Mouse (Mus musculus): Measurements from ENCODE around the gene Nav2.
A peak's percentile ranks its signal among the peaks of the same experiment; 100 is the strongest.

The Nav2 gene

DNA sequence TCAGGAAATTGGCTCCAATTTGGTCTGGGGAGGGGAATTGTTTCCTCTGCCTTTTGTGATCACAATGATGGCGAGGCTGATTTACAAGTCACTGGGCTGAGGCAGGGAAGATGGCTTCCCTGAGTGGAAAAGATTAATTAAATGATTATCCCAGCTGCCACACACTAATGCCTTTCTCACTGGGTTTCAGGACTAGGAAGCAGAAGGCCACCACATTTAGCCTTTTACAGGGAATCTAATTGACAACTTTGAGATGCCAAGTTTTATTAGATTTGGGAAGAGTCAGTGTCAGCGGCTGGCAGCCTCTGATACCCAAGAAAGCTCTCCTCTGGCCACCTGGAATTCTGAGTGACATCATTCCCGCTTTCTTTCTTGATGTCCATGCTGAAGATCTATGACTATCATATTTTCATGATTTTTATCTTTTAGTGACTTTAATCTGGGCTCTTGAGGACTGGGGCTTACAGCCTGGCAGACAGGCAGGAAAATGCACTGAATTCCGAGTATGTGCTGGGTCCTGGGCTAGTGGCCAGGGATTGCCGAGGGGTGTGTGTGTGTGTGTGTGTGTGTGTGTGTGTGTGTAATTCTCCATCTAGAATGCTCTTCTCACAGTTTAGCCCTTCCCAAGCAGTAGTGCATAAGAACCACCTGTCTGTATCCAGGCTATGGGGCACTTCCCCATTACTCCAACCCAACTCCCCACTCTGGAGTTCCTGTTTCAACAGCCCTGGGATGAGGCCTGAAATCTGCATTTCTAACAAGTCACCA is 432.8 kb downstream of the Nav2 start:
- peak; percentile 75 for DNase-seq

GRCm38 (mm10) chr7:49341919-49342529 is 433.5 kb downstream of the Nav2 start:
- DNase-seq: peak; percentile 84

GRCm38 (mm10) chr7:49342556-49343080 is 434.1 kb downstream of the Nav2 start:
- peak; percentile 85 for DNase-seq

DNA sequence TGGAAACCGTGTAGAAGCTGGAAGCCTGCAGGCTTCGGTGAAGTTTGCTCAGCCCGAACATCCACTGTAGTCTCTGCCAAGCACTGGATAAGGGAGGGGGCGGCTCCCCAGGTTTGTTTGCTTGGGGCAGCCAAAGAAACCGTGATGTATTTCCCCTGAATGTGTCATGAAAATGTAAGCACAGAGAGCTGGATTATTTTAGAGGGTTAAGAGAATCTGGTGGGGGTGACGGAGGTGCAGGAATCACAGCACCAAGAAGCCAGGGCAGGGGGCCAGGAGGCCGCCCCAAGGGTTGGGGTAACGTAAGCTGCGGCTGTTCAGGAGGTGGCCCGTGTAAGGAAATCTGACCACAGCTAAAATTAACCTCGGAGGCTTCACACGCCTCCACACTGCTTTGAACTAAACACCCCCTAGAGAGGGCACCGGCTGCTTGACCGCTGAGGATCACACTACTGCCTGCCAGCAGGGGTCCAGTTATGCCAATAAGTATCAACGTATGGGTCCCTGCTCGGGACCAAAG is 434.6 kb downstream of the Nav2 start:
- DNase-seq: peak; percentile 94

DNA sequence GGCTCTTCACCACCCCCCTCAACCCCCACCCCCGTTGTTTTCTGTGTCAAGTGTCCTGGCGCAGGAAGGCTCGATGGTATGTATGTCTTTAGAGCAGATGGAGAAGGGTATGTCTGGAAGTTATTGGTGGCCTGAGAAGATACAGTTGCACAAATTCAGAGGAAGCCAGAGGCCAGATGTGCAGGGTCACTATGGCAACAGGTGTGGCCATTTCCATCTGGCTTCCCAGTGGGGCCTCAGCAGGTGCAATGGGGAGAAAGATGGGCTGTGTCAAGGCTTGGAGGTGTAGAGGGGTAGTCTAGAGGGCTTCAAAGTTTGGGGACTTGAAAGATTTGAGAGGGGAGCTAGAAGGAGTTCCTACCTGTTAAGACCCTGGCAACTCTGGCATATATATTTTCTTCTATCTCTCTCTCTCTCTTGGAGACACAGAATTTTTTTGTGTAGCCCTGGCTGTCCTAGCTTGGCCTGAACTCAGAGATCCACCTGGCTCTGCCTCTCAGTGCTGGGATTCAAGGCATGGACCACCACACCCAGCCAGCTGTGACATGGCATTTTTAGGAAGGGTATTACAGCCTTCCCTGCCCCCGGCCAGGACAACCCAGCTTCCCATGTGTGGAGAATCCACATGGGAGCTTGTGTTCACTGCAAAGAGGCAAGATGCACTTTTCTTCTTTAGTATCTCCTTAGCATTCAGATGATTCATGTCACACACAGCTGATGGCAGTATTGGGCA is 435.4 kb downstream of the Nav2 start:
- DNase-seq: peak; percentile 75

DNA sequence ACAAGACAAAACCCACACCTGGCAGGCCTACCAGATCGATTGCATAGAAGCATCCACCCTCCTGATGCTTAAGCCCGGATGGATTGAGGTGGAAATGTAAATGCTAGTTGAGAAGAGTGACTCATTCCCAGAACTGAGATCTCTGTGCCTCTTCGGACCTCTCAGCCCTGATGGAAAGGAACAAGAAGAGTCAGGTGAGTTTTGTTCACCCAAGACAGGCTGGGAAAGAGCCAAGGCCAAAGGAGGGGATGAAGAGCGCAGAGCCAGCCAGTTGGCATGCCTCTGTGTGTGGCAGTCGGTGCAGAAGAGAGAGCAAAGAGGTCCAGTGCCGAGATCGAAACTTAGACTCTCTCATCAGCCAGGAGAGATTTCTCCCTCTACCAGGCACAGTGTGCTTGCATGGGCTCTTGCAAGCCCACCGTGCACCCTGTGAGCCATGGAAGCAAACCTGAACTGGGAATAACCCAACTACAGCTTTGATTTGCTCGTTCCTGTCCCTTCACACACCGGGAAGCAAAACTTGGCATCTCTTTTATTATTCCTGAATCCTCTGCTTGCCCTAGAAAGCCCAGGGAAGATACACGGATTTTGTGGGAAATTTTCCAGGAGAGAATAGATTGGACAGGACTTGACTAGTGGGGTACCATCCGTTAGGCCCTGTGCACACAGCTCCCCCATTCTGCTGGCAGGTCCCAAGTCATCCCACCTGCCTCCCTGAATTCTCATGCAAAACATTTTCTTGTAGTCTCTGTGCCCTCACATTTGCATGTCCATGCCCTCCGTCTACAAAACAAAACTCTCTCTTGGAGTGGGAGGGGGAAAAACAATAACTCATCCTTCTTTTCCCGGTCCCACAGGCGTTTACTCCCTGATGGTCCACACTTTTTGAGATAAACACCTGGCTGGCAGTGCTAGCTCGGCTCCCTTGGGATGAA is 439.1 kb downstream of the Nav2 start:
- peak; percentile 90 for DNase-seq

DNA sequence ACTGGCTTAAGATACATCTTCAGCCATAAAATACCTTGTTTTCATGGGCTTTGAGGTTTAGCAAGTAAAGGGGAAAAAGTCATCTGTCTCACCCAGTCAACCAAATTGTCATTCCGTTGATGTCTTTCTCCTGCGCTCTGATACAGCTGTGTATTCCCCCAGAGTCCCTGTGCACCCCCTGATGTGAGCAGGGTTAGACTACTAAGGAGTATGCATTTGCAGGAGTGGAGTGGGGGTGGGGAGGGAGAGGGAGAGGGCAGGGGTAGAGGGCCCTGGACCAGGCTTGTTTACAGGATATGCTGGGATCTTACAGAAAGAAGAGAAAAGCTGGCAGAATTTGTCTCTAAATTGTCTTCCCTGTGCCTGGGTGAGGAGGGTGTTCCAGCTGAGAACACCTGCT is 440.1 kb downstream of the Nav2 start:
- DNase-seq: no peak

- DNase-seq: no peak
Measured at GRCm38 (mm10) chr7:49350321-49351007, 441.9 kb downstream of the Nav2 start.

GRCm38 (mm10) chr7:49351596-49352258 is 443.2 kb downstream of the Nav2 start:
- peak; percentile 86 for DNase-seq

DNA sequence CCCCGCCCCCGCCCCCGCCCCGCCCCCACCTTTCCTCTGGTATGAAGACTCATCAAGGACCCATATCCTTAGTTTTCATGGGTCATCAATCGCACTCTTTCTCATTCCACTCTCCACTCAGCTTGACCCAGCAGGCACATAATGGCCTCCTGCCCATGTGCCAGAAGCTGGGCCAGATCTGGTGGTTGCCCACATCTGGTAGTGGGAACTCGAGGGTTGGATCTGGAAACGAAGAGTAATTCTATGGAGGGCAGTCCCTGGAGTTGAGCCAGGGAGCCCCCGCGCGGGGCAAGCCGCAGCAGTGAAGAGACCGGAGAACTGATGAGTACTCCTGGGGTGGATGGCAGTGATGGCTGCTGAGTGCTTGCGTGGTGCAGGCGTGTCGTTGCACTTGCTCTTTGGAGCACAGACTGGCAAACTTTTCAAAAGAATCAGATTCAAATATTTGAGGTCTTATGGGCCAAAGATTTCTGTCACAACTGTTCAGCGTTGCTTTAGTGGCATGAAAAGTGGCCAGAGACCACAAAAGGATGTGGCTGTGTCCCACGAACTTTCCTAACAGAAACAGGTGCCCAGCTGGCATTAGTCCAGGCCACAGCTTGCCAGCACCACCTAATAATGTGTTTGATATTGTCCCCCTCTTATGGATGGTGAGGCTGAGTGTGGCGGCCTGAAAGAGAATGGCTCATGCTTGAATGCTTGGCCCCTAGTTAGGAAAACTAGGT is 449.1 kb downstream of the Nav2 start:
- DNase-seq: no peak

GRCm38 (mm10) chr7:49359120-49359519 is 450.6 kb downstream of the Nav2 start:
- DNase-seq: no peak

- DNase-seq: no peak
Measured at GRCm38 (mm10) chr7:49360597-49360996, 452.1 kb downstream of the Nav2 start.

DNA sequence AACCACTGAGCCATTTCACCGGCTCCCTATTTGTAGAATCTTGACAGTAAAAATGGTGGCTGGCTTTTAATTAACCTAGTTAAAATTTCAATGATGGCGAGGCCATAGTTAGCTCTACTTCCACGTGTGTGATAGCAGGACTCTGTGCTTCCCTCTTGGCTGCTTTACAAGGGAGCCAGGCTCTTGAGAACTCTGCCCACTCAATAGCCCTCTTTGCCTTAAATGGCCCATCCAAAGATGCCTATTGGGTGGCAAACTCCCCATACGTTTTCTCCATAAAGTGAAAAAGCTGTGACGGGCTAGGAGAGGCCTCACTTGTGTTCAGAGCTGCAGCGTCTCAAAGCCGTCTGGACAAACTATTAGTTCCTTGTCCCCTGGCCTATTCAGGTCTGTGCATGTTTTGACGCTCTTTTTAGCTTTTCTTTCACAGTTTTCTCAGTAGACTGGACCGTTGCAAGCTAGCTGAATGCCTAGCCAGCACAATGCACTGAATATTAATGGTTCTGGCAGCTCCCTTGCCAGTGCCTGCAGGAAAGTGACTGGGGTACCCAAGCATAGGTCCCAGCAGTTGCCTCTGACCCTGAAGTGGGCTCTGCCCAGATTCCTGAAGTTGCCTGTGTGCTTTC is 453.1 kb downstream of the Nav2 start:
- no peak for DNase-seq

DNA sequence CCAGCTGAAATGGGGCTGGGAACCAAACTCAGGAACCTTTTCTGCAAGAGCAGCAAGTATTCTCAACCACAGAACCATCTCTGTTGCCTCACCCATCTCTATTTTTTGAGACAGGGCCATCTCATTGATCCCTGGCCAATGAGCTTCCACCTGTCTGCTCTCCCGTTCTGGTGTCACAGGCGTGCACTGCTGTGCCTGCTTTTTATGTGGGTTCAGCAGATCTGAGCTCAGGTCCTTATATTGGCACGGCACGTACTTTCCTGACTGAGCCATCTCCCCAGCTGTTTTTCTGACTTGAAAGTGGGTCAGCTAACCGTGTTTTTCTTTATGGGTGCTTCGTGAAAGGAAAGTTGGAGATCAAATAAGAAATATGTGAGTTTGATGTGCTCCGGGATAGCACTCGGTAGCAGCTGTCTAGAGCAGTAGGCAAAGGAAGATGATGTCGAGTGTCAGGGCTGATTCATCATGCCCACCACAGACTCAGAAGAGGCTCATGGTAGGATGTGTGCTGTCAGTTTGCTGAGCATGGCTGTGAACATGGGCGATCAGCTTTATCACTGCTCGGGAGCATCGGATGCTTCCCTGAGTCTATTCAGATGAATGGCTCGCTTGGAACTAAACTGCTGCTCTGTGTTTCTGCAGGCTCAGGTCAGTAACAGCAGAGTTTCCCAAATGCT is 456.1 kb downstream of the Nav2 start:
- peak; percentile 81 for DNase-seq

DNA sequence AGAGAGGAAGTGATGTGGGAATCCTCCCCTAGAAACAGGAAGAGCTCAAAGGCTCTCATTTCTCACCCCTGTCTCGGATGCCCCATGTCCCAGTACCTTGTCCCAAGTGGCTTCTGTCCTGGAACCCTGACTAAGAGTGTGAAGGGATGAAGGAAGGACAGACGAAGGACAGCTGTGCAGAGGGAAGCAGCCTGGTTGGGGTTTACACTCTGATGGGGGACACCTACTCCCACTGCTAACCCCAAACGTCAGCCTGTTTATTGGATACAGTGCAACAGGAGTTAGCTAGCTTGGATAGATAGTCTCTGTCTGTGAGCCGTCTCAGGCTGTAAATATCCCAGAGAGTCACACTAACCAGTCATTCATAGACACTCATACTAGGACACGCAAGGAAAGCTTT is 460.1 kb downstream of the Nav2 start:
- no peak for DNase-seq

- no peak for DNase-seq
Measured at GRCm38 (mm10) chr7:49369006-49369405, 460.5 kb downstream of the Nav2 start.

- DNase-seq: no peak
Measured at GRCm38 (mm10) chr7:49369809-49370473, 461.4 kb downstream of the Nav2 start.

- no peak for DNase-seq
Measured at GRCm38 (mm10) chr7:49371345-49371744, 462.8 kb downstream of the Nav2 start.

DNA sequence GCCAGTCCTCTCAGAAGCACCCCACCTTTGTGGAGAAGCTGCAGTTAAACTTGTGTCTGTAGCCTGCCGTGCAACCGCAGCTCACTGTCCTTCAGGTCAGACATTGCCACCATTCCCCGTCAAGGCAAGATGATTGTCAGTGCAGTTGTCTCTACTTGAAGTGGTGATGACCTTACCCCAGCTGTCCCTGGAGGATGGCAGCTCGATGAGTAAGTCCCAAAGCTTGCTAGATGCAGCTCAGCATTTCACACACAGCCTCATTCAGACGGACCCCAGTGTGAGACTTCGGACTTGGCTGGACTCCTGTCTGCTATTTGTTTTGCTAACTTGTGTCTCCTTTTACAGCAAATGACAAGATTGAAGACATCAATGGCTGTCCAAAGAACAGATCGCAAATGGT is 463.5 kb downstream of the Nav2 start:
- no peak for DNase-seq

Data from heart, adult 11 months (tissue).